Mouse (Mus musculus): ENCODE data around the gene Tmem217.

Tmem217 gene

GRCm38 (mm10) chr17:29488978-29489970, 62.9 kb downstream of the Tmem217 start:
- DNase-seq (ENCODE audit: low spot score) = no peak

GRCm38 (mm10) chr17:29488257-29488977, 63.8 kb downstream of the Tmem217 start:
- DNase-seq (ENCODE audit: low spot score) = no peak

DNA sequence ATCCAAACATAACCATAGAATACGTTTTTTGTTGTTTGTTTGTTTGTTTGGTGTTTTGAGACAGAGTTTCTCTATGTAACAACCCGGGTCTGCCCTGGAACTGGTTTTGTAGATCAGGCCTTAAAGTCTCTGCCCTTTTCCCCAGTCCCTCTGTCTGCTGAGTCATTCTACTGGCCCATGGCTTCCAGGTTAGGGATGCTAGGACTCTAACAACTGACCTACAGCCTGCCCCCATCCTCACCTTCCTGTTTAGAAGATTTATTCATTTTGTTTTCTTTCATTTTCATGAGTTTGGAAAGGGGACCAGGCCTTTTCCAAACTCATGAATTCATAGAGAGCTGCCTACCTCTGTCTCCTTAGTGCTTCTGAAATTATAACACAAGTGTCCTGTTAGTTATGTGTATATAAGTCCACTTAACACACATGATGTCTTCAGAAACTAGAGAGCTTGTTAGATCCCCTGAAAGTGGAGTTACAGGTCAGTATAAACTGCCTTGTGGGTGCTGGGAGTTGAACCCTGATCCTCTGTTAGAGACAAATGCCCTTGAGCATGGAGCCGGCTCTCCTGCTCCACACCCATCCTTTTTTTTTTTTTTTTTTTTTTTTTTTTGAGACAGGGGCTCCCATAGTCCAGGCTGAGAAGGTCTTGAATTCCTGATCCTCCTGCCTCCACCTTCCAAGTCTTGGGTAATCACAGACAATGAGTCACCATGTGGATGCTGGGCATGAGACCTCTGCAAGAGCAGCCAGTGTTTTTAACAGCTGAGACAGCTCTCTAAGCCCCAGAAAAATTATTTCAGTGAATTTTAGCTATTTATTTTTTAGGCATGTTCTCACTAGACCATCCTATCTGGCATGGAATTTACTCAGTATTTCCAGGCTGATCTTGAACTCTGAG, 66.6 kb downstream of the Tmem217 start:
- DNase-seq (ENCODE audit: low spot score) = no peak

DNA sequence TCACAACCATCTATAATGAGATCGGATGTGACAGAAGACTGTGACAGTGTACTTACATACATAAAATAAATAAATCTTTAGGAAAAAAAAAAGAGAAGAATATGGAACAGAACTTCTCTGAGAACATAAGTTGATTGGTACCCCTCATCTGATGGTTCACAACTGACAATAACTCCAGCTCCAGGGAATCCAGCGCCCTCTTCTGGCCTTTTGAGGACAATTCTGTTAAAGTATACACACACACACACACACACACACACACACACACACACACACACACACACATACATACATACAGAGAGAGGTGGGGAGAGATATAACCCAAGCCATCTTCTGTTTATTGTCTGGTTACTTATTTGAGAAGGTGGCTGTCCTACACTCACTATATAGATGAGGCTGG, 67.8 kb downstream of the Tmem217 start:
- DNase-seq (ENCODE audit: low spot score) = no peak

DNA sequence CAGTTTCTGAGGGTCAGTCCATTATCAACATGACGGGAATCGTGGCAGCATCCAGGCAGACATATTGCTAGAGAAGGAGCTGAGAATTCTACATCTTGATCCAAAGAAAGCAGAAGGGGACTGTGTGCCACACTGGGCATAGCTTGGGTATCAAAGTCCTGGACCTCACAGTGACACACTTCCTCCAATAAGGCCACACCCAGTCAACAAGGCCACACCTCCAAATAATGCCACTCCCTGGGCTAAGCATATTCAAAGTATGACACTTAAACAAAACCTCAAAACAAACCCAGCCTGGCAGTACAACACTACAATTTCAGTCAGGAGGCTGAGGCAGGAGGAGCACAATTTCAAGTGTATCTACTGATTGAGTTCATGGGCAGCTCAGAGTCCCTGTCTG, 68.9 kb downstream of the Tmem217 start:
- no peak for DNase-seq (ENCODE audit: low spot score)

DNA sequence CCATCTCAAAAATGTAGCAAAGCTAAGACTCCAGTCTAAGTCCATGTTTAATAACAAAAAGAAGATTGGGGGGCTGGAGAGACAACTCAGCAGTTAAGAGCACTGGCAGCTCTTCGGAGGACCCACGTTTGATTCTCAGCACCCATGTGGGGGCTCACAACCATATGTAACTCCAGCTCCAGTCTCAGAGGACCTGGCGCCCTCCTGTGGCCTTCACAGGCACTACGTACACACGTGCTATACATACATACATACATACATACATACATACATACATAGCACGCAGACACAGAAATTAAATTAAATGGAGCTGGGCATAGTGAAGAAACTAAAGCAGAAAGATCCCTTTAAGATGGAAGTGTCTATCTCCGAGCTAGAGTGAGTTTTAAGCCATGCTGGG, 69.6 kb downstream of the Tmem217 start:
- DNase-seq (ENCODE audit: low spot score) = no peak

GRCm38 (mm10) chr17:29480256-29480655, 71.9 kb downstream of the Tmem217 start:
- no peak for DNase-seq (ENCODE audit: low spot score)

DNA sequence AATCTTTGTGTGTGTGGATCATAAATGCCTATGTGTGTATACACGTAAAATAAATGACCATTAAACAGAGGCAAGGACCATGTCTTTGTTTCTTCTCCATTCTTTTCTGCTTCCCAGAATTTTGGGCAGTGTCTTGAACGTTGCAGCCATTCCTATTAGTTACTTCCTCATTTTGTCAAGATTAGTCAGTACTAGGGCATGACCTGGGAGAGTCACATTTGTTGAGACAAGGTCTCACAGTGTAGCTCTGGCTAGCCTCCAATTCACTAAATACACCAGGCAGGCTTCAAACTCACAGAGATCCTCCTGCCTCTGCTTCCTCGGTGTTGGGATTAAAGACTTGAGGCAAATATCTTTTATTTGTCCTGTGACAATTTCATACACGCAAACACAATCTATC, 73.9 kb downstream of the Tmem217 start:
- no peak for DNase-seq (ENCODE audit: low spot score)

DNA sequence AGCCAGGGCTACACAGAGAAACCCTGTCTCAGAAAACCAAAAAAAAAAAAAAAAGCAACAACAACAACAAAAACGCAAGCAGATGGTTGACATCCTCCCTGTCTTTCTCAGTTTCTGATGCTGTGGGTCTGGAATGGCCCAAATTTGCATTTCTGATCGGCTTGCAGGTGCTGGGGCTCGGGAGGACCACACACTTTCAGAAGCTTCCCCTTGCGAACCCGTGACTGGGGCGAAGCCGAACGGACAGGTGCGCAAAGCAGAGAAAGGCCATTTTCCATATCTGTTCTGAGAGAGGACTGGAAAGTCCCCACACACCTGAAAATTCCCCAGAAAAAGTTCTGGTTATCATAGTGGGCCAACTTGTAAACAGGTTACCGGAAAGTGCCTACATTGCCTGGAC, 74.8 kb downstream of the Tmem217 start:
- no peak for DNase-seq (ENCODE audit: low spot score)

DNA sequence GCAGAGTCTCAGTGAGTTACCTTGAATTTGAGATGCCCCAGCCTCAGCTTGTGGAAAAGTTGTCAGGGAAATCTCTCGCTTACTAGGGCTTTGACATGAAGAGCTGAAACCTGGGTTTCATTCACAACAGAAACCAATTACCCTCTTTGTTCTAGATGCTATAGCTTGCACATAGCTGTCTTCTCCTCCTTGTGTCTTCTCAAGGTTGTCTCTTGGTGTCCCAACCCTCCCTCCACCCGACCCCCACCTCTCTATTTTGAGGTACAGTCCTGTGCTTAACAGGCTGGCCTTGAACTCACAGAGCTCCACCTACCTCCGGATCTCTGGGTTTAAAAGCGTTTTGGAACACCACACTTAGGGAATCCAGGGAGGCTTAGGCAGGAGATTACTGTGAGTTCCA, 75.7 kb downstream of the Tmem217 start:
- no peak for DNase-seq (ENCODE audit: low spot score)
